Comparison of ENCODE assay signal across 10 mouse cellular contexts in genomic region chr16:90801928-90802327, GRCm38 (mm10). TPM values are rescaled to one million over a fixed set of nuclear protein-coding genes. Genes with fewer than 3 reads are reported as not detected.
DNase-seq lines count a peak whose midpoint lies in the region; ATAC-seq and TF ChIP-seq lines count a peak whose summit lies in the region.
"Had no signal": no experiment of that assay in that cellular context is flagged by ENCODE, and none has a peak within 500 bp of the region (broad histone marks: within the 10 kb centered on the region; RNA-seq: fewer than 3 reads in every experiment).

No protein-coding gene starts in this region.

- no peaks in the 10 kb centered on the region for H3K4me1 ChIP-seq in E14TG2a.4 (replicated peaks; ENCODE audit: low read depth, low read length)
- peaks cover 8% of the 10 kb centered on the region; the same call in 1 of the 2 replicates for H3K4me1 ChIP-seq in liver, embryonic 11.5 days (replicated peaks; ENCODE audit: control insufficient read depth, insufficient read depth, low read length)
- H3K4me1 ChIP-seq: limb, embryonic 13.5 days; neural tube, embryonic 15.5 days had no signal

- no peak overlapping the region for H3K4me2 ChIP-seq in liver, embryonic 11.5 days
- H3K4me2 ChIP-seq: limb, embryonic 13.5 days; neural tube, embryonic 15.5 days had no signal

- no peaks in the 10 kb centered on the region for H3K9me3 ChIP-seq in E14TG2a.4 (ENCODE audit: low read length)
- no peaks in the 10 kb centered on the region for H3K9me3 ChIP-seq in liver, embryonic 11.5 days (ENCODE audit: control insufficient read depth, low read length)
- H3K9me3 ChIP-seq: limb, embryonic 13.5 days; neural tube, embryonic 15.5 days had no signal

- no peak overlapping the region for H3K4me3 ChIP-seq in E14TG2a.4 (replicated peaks; ENCODE audit: low read length)
- H3K4me3 ChIP-seq in liver, embryonic 11.5 days (ENCODE audit: low read depth, low read length): no peak overlapping the region
- H3K4me3 ChIP-seq: limb, embryonic 13.5 days; neural tube, embryonic 15.5 days had no signal

- peaks cover 94% of the 10 kb centered on the region for H3K36me3 ChIP-seq in E14TG2a.4 (ENCODE audit: insufficient read depth, low read length)
- H3K36me3 ChIP-seq in liver, embryonic 11.5 days (ENCODE audit: control insufficient read depth, insufficient read depth, low read length): peaks cover 24% of the 10 kb centered on the region

- H3K27me3 ChIP-seq in E14TG2a.4 (ENCODE audit: insufficient read depth, low read length): no peaks in the 10 kb centered on the region
- no peaks in the 10 kb centered on the region for H3K27me3 ChIP-seq in liver, embryonic 11.5 days (replicated peaks; ENCODE audit: control insufficient read depth, insufficient read depth, low read length)
- H3K27me3 ChIP-seq: limb, embryonic 13.5 days; neural tube, embryonic 15.5 days had no signal

- peak; percentile 62 for TF ChIP-seq CTCF in E14TG2a.4 (conservative IDR thresholded peaks at IDR 0.05; ENCODE audit: low read length)

- intact Hi-C loops in heart, postnatal 14 days (cut with DNase I): loop anchor here (10.0 kb wide), 1 partner anchor 177 kb away; no protein-coding TSS in a partner anchor

- 0 out of 2 replicates have a peak, but pooled peaks have one; percentile 36 for ATAC-seq in liver, embryonic 11.5 days (replicated peaks; ENCODE audit: low FRiP score)

- peak; percentile 20 to 23 for DNase-seq in heart, postnatal 14 days
- no peak for DNase-seq in heart, adult 9 months (ENCODE audit: low spot score in 2 of 2)
- peak; percentile 59 for DNase-seq in adipocyte (ENCODE audit: low spot score)
- no peak for DNase-seq in liver, embryonic 11.5 days (ENCODE audit: low spot score)
- no peak for DNase-seq in kidney, adult 11 months
- no peak for DNase-seq in gastrocnemius, adult 8-10 months (ENCODE audit: low spot score in 2 of 2)
- no peak for DNase-seq in thymus, postnatal 14 days

- no peak overlapping the region for H3K9ac ChIP-seq in liver, embryonic 11.5 days (ENCODE audit: low read depth, low read length)
- H3K9ac ChIP-seq: limb, embryonic 13.5 days; neural tube, embryonic 15.5 days had no signal

- WGBS in liver, embryonic 11.5 days: 88% methylated on average over 3 of the region's 3 CpGs

- no peak overlapping the region for H3K27ac ChIP-seq in liver, embryonic 11.5 days (ENCODE audit: low read depth, low read length)
- H3K27ac ChIP-seq: limb, embryonic 13.5 days; neural tube, embryonic 15.5 days had no signal

RNA-seq across cellular contexts. Expression of gene Urb1, which starts 8.3 kb away (rescaled TPM):
- 1 to 10 TPM; 5.9 to 8.9 TPM for total RNA-seq in heart, postnatal 14 days (2021)
- 17.0 and 17.7 TPM in 2 replicates for polyA plus RNA-seq in liver, embryonic 11.5 days (2014; fragmentation: Nextera tagmentation; extraction: Ambion mirVana)
- total RNA-seq in gastrocnemius, adult 8-10 months (2022): 1 to 10 TPM; 4.2 to 4.7 (median 4.3) TPM

RNA-seq across cellular contexts. Expression of gene Eva1c, which starts 24.6 kb away (rescaled TPM):
- total RNA-seq in heart, postnatal 14 days (2021): 1 to 10 TPM; 2.3 to 2.7 TPM
- 0.25 and 0.55 TPM in 2 replicates for polyA plus RNA-seq in liver, embryonic 11.5 days (2014; fragmentation: Nextera tagmentation; extraction: Ambion mirVana)
- total RNA-seq in gastrocnemius, adult 8-10 months (2022): under 1 TPM in 3 of 4 experiments, not detected in 1; 0.34 to 0.56 (median 0.38) TPM

Comparison
In these comparisons a context has a peak if more than half of its experiments do, and no peak if none do; other contexts are left out.
1. DNase-seq: peak in heart, postnatal 14 days (2 of 2) and adipocyte (single experiment); none in heart, adult 9 months (0 of 2), liver, embryonic 11.5 days (single experiment), kidney, adult 11 months (single experiment), gastrocnemius, adult 8-10 months (0 of 2) and thymus, postnatal 14 days (single experiment).